2 mouse cellular contexts compared by ENCODE assay signal in genomic region chr6:131278160-131278559, GRCm38 (mm10). TPM values are rescaled to one million over a fixed set of nuclear protein-coding genes. Genes with fewer than 3 reads are reported as not detected.
"Had no signal": no experiment of that assay in that cellular context is flagged by ENCODE, and none has a peak within 500 bp of the region (broad histone marks: within the 10 kb centered on the region; RNA-seq: fewer than 3 reads in every experiment).

No protein-coding gene starts in this region.

RNA-seq across cellular contexts. Expression of gene Klra2, which starts 31.0 kb away (rescaled TPM):
- total RNA-seq: heart, postnatal 10 days; hindbrain, postnatal 0 days had no signal
